Mouse (Mus musculus): ENCODE results near the gene Scyl1. TPM values are rescaled to one million over a fixed set of nuclear protein-coding genes. Genes with fewer than 3 reads are reported as not detected.
A peak's percentile ranks its signal among the peaks of the same experiment; 100 is the strongest.
"Not testable (repeated sequence)": the region's sequence is repeated elsewhere in the genome, so short reads cannot be mapped to it uniquely, and the experiment has no call there.

Gene Scyl1
- polyA plus RNA-seq (2011; ENCODE audit: insufficient read length, low read depth, missing spikeins): 78.4 and 83.1 TPM in 2 replicates

DNA sequence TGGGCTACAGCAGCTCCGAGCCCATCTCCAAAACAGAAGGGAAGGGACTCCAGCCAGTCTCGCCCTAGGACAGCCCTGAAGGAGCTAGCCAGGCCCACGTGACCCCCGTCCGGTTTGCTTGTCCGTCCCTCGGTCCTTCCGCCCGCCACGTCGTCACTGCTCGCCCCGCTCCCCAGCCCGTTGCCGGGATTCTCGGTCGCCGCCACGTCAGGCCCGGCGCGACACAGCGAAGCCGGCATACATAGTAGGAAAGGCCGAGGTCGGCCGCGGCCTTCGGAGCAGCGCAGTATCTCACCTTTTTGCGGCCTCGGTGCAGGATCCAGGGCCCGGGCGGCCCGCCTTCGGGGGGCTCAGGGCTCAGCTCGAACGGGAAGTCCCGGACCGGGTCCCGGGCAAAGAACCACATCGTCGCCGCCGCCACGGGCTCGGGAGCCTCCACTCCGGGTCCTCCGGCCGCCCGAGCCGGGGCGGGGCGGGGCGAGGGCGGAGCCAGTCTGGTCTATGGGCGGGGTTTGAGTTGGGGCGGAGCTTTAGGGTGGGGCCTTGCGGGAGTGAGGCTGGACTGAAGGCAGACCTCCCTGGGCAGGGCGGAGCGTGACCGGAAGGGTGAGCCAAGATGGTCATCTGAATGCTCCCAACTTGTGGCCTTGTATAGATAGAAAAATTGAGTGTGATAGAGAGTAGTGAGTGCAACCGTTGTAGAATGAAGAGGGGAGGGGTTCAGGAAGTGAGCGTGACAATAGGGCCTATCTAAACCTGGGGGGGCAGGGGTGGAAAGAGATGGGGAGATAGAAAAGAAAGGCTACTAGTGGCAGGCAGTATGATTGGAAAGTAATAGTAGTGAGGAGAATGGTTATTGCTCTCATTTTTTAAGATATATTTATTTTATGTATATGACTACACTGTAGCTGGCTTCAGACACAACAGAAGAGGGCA is at the start of gene Scyl1:
Gene Scyl1 (minus strand): TSS at position 495 of the 936 bp plus-strand sequence.
- peak within 1 kb of the TSS; percentile 80 for H3K4me3 ChIP-seq (ENCODE audit: insufficient read depth, low read length)
- H3K27ac ChIP-seq (ENCODE audit: insufficient read depth, low read length): peak within 1 kb of the TSS; percentile 78
- no peaks in the 10 kb centered on the region for H3K4me1 ChIP-seq (ENCODE audit: control insufficient read depth, insufficient read depth, low read length)
- peak; percentile 39; the same call in 1 of the 2 replicates for TF ChIP-seq POLR2A (IDR thresholded peaks at IDR 0.05; ENCODE audit: low read depth, low read length)
- TF ChIP-seq CTCF (IDR thresholded peaks at IDR 0.05; ENCODE audit: borderline replicate concordance, insufficient read depth, low read length): no peak

DNA sequence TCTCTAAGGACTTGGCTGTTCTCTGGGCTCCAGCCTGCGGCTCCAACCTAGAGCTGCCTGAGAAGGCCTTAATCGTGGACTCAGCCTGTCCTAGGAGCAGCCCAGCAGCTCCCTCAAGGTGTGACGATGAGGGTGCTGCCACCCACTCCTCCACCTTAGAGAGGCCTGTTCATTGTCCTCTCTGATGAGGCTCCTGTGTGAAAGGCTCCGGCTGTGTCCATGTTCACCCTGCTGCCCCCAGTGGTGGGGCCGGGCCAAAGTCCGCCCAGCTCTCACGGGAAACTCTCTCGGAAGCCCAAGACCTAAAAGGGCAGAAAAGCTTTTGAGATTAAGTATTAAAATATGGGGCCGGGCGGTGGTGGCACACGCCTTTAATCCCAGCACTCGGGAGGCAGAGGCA is 48.3 kb upstream of the Scyl1 start:
- Histone ChIP-seq H3K4me3 (ENCODE audit: insufficient read depth, low read length) (no peak overlapping the region), H3K4me1 (ENCODE audit: control insufficient read depth, insufficient read depth, low read length) (peaks cover 21% of the 10 kb centered on the region), H3K27ac (ENCODE audit: insufficient read depth, low read length) (peak overlapping the region; percentile 8; the same call in 1 of the 2 replicates)
- no peak for TF ChIP-seq CTCF (IDR thresholded peaks at IDR 0.05; ENCODE audit: borderline replicate concordance, insufficient read depth, low read length)

DNA sequence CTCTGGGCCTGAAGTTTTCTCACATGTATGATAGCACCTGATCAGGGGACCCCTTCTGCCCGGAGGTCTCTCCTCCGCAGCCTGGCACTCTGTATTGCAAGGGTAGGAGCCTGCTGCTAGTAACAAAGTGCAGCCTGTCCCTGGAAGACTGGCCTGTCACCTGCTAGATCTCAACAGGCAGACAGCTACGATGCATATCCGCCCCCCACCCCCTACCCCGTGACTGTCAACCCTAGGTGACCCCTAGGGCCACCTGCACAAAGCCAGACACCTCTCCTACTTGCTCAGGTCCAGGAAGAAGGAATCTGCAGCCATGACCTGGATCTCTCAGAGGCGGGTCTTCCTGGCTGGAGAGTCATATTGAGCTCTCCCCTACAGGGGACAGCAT is 47.4 kb upstream of the Scyl1 start:
- peaks cover 24% of the 10 kb centered on the region for H3K4me1 ChIP-seq (ENCODE audit: control insufficient read depth, insufficient read depth, low read length)
- H3K27ac ChIP-seq (ENCODE audit: insufficient read depth, low read length): peak overlapping the region; percentile 29
- TF ChIP-seq POLR2A (IDR thresholded peaks at IDR 0.05; ENCODE audit: low read depth, low read length): no peak
- no peak for TF ChIP-seq CTCF (IDR thresholded peaks at IDR 0.05; ENCODE audit: borderline replicate concordance, insufficient read depth, low read length)
- no peak overlapping the region for H3K4me3 ChIP-seq (ENCODE audit: insufficient read depth, low read length)

DNA sequence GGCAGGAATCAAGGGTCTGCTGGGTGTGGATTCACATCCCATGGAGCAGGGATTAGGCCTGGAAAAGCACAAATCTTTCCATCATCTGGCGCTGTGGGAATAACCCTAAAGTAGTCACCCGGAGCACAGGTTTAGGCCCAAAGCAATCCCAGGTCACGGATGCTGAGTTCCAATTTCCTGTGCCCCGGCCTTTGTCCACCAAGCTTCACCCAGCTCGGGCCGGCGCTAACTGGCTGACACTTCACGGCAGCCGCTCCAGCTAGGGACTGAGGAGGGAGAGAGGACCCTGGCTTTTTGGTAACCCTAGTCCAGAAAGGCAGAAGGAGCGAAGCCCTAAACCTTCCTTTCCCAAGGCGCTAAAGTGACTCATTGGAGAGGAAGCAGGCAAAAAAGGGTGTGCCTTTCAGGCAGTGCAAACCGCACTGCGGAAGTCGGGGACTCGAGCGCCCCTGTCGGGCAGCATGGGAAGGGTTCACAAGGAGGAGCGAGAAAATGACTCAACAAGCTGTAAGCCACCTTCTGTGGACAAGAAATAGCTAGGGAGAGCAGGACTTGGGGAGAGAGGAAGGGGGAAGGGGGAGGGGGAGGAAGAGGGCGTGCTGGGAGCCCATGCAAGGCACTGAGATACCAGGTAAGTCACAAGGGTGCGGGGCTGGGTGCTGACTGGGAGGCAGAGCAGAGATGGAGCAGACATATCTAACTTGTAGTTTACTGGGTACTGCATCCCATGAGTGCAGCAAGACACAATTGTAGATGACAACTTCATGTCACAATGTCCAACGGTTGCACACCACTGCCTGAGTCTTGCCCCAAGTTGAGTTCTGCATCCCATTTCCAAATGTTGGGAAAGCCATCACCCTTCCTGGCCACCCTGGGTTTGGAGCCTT is 46.7 kb upstream of the Scyl1 start:
- H3K27ac ChIP-seq (ENCODE audit: insufficient read depth, low read length): peak overlapping the region; percentile 90
- no peak overlapping the region for H3K4me3 ChIP-seq (ENCODE audit: insufficient read depth, low read length)
- TF ChIP-seq CTCF (IDR thresholded peaks at IDR 0.05; ENCODE audit: borderline replicate concordance, insufficient read depth, low read length): peak; percentile 62
- TF ChIP-seq POLR2A (IDR thresholded peaks at IDR 0.05; ENCODE audit: low read depth, low read length): peak; percentile 36; the same call in 1 of the 2 replicates
- H3K4me1 ChIP-seq (ENCODE audit: control insufficient read depth, insufficient read depth, low read length): peaks cover 27% of the 10 kb centered on the region

DNA sequence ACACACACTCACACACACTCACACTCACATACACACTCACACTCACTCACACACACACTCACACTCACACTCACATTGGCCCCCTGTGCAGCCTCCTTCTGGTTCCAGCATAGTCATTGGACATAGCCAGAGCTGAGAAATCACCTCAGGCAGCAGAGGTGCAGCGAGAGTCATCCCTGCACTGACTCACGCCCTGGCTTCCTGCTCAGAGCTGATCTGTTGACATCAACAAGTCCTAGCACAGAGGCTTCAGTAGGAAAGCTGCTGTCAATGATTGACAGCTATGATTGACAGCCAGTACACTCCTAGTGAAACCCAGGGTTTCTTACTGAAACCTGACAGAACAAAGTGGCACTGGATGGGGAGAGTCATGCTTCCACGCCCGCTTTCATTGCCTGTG is 44.7 kb upstream of the Scyl1 start:
- Histone ChIP-seq H3K4me1 (ENCODE audit: control insufficient read depth, insufficient read depth, low read length) (peaks cover 38% of the 10 kb centered on the region), H3K27ac (ENCODE audit: insufficient read depth, low read length) (peak overlapping the region; percentile 73), H3K4me3 (ENCODE audit: insufficient read depth, low read length) (no peak overlapping the region)
- no peak; the same call in 1 of the 2 replicates for TF ChIP-seq POLR2A (IDR thresholded peaks at IDR 0.05; ENCODE audit: low read depth, low read length)

DNA sequence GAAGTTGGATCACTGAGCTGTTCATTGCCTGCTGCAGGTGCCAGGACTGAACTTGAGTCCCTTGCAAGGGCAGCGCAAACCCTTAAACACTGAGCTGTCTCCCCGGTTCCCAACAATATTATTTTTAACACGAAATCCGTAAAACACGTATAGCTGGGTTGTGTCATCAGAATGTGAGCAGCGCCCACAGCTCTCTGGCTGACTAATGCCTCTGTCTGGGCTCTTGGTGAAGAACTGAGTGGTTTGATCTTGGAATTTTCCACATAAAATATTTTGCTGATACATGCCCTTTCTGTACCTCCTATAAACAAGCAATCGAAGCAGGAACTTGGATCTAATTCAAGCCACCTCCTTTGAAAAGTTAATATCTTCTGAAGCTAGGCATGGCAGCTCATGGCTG is 43.8 kb upstream of the Scyl1 start:
- Histone ChIP-seq H3K27ac (ENCODE audit: insufficient read depth, low read length) (peak overlapping the region; percentile 99), H3K4me1 (ENCODE audit: control insufficient read depth, insufficient read depth, low read length) (peaks cover 40% of the 10 kb centered on the region), H3K4me3 (ENCODE audit: insufficient read depth, low read length) (no peak overlapping the region)
- peak; percentile 38; the same call in 1 of the 2 replicates for TF ChIP-seq POLR2A (IDR thresholded peaks at IDR 0.05; ENCODE audit: low read depth, low read length)
- no peak for TF ChIP-seq CTCF (IDR thresholded peaks at IDR 0.05; ENCODE audit: borderline replicate concordance, insufficient read depth, low read length)

DNA sequence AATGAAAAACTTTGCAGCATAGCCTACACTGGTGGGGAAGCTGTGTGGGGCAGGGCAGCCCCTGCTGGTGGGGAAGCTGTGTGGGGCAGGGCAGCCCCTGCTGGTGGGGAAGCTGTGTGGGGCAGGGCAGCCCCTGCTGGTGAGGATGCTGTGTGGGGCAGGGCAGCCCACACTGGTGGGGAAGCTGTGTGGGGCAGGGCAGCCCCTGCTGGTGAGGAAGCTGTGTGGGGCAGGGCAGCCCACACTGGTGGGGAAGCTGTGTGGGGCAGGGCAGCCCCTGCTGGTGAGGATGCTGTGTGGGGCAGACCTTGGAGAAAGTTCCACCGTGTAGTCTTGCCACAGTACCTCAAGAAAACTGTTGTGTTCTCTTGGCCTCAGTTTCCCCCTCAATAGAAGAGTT is 42.8 kb upstream of the Scyl1 start:
- TF ChIP-seq CTCF (IDR thresholded peaks at IDR 0.05; ENCODE audit: borderline replicate concordance, insufficient read depth, low read length): peak; percentile 7; the same call in 1 of the 2 replicates
- Histone ChIP-seq H3K27ac (ENCODE audit: insufficient read depth, low read length) (peak overlapping the region; percentile 99), H3K4me1 (ENCODE audit: control insufficient read depth, insufficient read depth, low read length) (peaks cover 44% of the 10 kb centered on the region)
- H3K4me3 ChIP-seq (ENCODE audit: insufficient read depth, low read length): not testable (repeated sequence)

DNA sequence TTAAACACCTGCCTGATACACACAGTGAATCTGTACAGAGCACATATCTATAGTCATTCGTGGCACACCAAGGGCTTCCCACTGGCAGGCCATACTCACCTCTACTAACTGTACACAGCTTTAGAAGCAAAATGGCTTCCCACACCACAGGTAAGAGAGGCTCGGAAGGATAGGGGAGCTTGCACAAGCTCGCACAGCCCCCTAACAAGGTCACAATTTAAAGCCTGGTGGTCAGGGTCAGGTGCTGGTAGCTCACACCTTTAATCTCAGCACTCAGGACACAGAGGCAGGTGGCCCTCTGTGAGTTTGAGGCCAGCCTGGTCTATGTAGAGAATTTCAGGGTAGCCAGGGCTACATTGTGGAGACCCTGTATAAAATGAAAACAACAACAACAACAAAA is 42.3 kb upstream of the Scyl1 start:
- H3K4me1 ChIP-seq (ENCODE audit: control insufficient read depth, insufficient read depth, low read length): peaks cover 49% of the 10 kb centered on the region
- H3K4me3 ChIP-seq (ENCODE audit: insufficient read depth, low read length): no peak overlapping the region
- peak overlapping the region; percentile 99; the same call in 1 of the 2 replicates for H3K27ac ChIP-seq (ENCODE audit: insufficient read depth, low read length)
- TF ChIP-seq POLR2A (IDR thresholded peaks at IDR 0.05; ENCODE audit: low read depth, low read length) (no peak), CTCF (IDR thresholded peaks at IDR 0.05; ENCODE audit: borderline replicate concordance, insufficient read depth, low read length) (no peak)

DNA sequence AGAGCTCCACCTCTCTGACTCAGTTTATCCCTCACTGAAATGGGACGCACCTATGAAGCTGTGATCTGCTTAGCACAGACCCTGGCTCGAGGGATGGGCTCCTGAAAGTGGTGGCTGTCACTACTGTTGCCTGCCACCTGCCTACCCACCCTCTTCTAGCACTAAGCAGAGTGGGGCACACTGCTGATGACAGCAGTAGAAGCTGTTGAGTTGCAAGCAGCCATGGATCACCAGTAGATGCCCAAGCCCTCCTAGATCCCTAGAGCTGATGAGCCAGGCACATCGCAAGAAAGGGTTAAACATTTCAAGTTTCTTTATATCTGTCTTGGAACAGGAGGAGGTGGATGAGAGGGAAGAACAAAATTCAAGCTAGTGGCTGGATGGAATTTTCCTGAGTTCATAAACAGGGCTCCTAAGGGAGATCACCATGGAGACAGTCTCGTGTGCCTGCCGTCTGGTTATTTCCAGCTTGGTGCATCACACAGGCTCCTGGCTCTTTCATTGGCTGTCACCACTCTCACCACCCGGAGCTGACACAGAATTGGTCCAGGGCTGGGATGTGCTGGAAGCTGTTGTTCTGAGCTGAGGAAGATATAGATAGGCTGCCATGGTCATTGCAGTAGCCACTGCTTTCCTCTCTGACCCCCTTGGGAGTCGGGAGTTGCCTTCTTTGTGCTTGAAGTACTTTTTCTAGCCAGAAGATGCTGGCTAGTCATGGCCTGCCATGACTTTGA is 40.7 kb upstream of the Scyl1 start:
- TF ChIP-seq POLR2A (IDR thresholded peaks at IDR 0.05; ENCODE audit: low read depth, low read length) (peak; percentile 68), CTCF (IDR thresholded peaks at IDR 0.05; ENCODE audit: borderline replicate concordance, insufficient read depth, low read length) (no peak)
- Histone ChIP-seq H3K4me3 (ENCODE audit: insufficient read depth, low read length) (no peak overlapping the region), H3K4me1 (ENCODE audit: control insufficient read depth, insufficient read depth, low read length) (peaks cover 51% of the 10 kb centered on the region), H3K27ac (ENCODE audit: insufficient read depth, low read length) (peak overlapping the region; percentile 99)
